Mouse (Mus musculus) liver, embryonic 14.5 days (tissue): ENCODE data around the gene Igdcc3. TPM values are rescaled to one million over a fixed set of nuclear protein-coding genes. Genes with fewer than 3 reads are reported as not detected.
A peak's percentile ranks its signal among the peaks of the same experiment; 100 is the strongest.

ENCODE experiments used
- ATAC-seq: fragments of 200-750 bp; cut with Nextera tagmentation; 2 replicates; pipeline ENCODE4 v1.8.0; 2017; ENCODE audit warnings: moderate number of reproducible peaks, mild to moderate bottlenecking, moderate library complexity; ENCODE audit not compliant: insufficient read depth
- DNase-seq, 3 experiments: peaks; one replicate each; pipeline ENCODE4 v3.0.0-alpha.2; 2012 to 2013; ENCODE audit warnings: low read depth in 3 of 3, low spot score in 3 of 3
- H3K27ac ChIP-seq: fragments of 300-500 bp; sonication (generic); 2 replicates; pipeline ENCODE4 v1.5.1; 2014; ENCODE audit warnings: moderate library complexity, mild to moderate bottlenecking, control low read depth, inconsistent platforms
- H3K27me3 ChIP-seq: fragments of 300-500 bp; sonication (generic); 2 replicates; pipeline ENCODE4 v1.6.1; 2014; ENCODE audit warnings: mild to moderate bottlenecking, low read length, moderate library complexity; ENCODE audit not compliant: control insufficient read depth, insufficient read depth
- H3K36me3 ChIP-seq: fragments of 300-500 bp; sonication (generic); replicated peaks from 2 replicates; pipeline ENCODE4 v1.6.1; 2014; ENCODE audit warnings: low read depth; ENCODE audit not compliant: control insufficient read depth, insufficient read depth
- H3K4me1 ChIP-seq, 2 experiments: fragments of 200-500 bp in 1 of 2; fragments of 300-500 bp in 1 of 2; sonication (generic) in 1 of 2; replicated peaks; 2 replicates each; pipeline ENCODE4 v1.6.1; 2012 to 2014; ENCODE audit warnings: antibody characterized with exemption in 1 of 2, inconsistent platforms in 1 of 2, low read length in 1 of 2; ENCODE audit not compliant: control insufficient read depth in 2 of 2, insufficient read depth in 2 of 2
- H3K4me2 ChIP-seq: fragments of 300-500 bp; sonication (generic); 2 replicates; pipeline ENCODE4 v1.6.1; 2014; ENCODE audit warnings: low read depth, mild to moderate bottlenecking, control low read depth, moderate library complexity
- H3K4me3 ChIP-seq, 2 experiments: fragments of 200-500 bp in 1 of 2; fragments of 300-500 bp in 1 of 2; sonication (generic) in 1 of 2; 2 replicates each; pipeline ENCODE4 v1.5.1; 2012 to 2014; ENCODE audit warnings: low read depth in 2 of 2, low read length in 2 of 2, mild to moderate bottlenecking in 2 of 2, control low read depth in 1 of 2, inconsistent platforms in 1 of 2, moderate library complexity in 1 of 2; ENCODE audit not compliant: insufficient read depth in 1 of 2
- H3K9ac ChIP-seq: fragments of 300-500 bp; sonication (generic); replicated peaks from 2 replicates; pipeline ENCODE4 v1.6.1; 2014; ENCODE audit warnings: mild to moderate bottlenecking, control low read depth, moderate library complexity
- H3K9me3 ChIP-seq: fragments of 300-500 bp; sonication (generic); 2 replicates; pipeline ENCODE4 v1.6.1; 2016; ENCODE audit warnings: low read length, mixed read lengths; ENCODE audit not compliant: control insufficient read depth
- CTCF ChIP-seq: IDR thresholded peaks from 2 replicates; pipeline ENCODE4 v1.5.1; 2016; ENCODE audit warnings: antibody characterized with exemption, low read depth, control low read depth
- EP300 ChIP-seq: IDR thresholded peaks from 2 replicates; pipeline ENCODE4 v1.6.1; 2016; ENCODE audit warnings: antibody characterized with exemption, low read depth
- WGBS: fragments of 180-500 bp; shearing (Covaris S2); extraction: QIAGEN DNeasy Blood & Tissue Kit; methylation state at CpG from one replicate; pipeline ENCODE4 v1.1.7; 2014; ENCODE audit not compliant: insufficient replicate concordance; 5-methylcytosine and 5-hydroxymethylcytosine counted together
- polyA plus RNA-seq, 2 experiments: library from polyadenylated mRNA; depleted of rRNA in 1 of 2; stranded (reverse) in 1 of 2; unstranded in 1 of 2; fragments of >200 nt; fragmentation: Nextera tagmentation in 1 of 2; extraction: Ambion mirVana in 1 of 2; gene quantifications; 2 replicates each; pipeline versions ENCODE4 v1.2.1 to v1.2.3; 2012 to 2014

Igdcc3 gene
- polyA plus RNA-seq, 2 experiments = 0.06 TPM

DNA sequence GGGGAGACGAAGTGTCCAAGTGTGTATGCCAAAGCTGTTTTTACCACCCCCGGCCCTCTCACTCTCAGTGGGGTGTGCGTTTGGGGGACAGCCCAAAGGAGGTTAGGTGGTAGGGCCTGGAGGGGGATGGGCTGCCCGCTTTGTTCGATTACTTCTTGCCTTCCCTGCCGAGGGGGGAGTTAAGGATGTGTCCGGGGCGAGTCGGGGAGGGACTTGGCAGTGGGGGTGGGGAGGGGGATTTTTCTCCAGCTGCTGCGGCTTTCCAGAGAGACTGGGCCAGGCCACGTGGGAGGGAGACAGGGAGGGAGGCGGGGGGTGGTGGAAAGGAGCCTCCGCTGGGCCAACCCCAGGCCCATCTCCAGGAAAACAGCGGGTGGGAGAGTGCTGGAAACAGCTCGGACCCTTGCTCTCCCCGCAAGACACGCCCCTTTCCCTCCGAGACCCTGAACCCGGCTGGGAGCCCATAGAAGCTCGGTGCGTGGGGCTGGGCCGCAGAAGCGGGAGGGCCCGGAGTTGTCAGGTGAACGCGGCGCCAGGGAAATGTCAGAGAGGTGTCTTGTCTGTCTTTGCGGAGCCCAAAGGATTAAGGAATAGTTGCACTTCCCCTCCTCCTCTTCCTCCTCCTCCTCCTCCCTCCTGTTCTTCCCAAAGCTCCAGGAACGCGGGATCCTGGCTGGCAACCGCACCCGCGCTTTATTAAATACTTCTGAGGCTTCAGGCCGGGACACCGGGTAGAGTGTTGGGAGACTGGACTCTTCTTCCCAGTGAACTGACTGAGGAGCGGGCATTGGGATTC, 38.4 kb upstream of the Igdcc3 start:
- Histone ChIP-seq H3K4me2 (peak overlapping the region; percentile 65), H3K36me3 (no peaks in the 10 kb centered on the region), H3K9ac (no peak overlapping the region), H3K4me3 (peak overlapping the region; percentile 22 to 59), H3K27ac (no peak overlapping the region), H3K9me3 (no peaks in the 10 kb centered on the region), H3K27me3 (peaks cover 39% of the 10 kb centered on the region), H3K4me1 (peaks cover 0 to 4% of the 10 kb centered on the region in 2 experiments; a peak in 2 of 4 replicates)
- WGBS = 11% methylated on average over 36 of the region's 36 CpGs
- TF ChIP-seq EP300 (no peak), CTCF (no peak)
- DNase-seq (no peak), ATAC-seq (peak; percentile 23; the same call in 1 of the 2 replicates)

GRCm38 (mm10) chr9:65103173-65103752, 37.7 kb upstream of the Igdcc3 start:
- no peak overlapping the region for H3K27ac ChIP-seq
- H3K27me3 ChIP-seq = peaks cover 39% of the 10 kb centered on the region
- H3K4me2 ChIP-seq = peak overlapping the region; percentile 65
- no peak for DNase-seq
- H3K36me3 ChIP-seq = no peaks in the 10 kb centered on the region
- ATAC-seq = no peak
- TF ChIP-seq EP300 (no peak), CTCF (no peak)
- WGBS = 20% methylated on average over 8 of the region's 8 CpGs
- H3K9ac ChIP-seq = no peak overlapping the region
- H3K9me3 ChIP-seq = no peaks in the 10 kb centered on the region
- H3K4me1 ChIP-seq = peaks cover 0 to 7% of the 10 kb centered on the region in 2 experiments; a peak in 2 of 4 replicates
- peak overlapping the region; percentile 1 to 17; a peak in 1 of 4 replicates for H3K4me3 ChIP-seq

GRCm38 (mm10) chr9:65106821-65107220, 34.2 kb upstream of the Igdcc3 start:
- DNase-seq = no peak
- no peaks in the 10 kb centered on the region for H3K36me3 ChIP-seq
- H3K4me1 ChIP-seq = peaks cover 0 to 14% of the 10 kb centered on the region in 2 experiments; a peak in 2 of 4 replicates
- ATAC-seq = no peak
- no peak for TF ChIP-seq CTCF
- no peak for TF ChIP-seq EP300
- H3K27me3 ChIP-seq = peaks cover 34% of the 10 kb centered on the region
- no peak overlapping the region for H3K4me3 ChIP-seq
- H3K4me2 ChIP-seq = no peak overlapping the region
- H3K9ac ChIP-seq = no peak overlapping the region
- 50% methylated on average over 4 of the region's 4 CpGs for WGBS
- no peak overlapping the region for H3K27ac ChIP-seq
- H3K9me3 ChIP-seq = no peaks in the 10 kb centered on the region

GRCm38 (mm10) chr9:65107893-65108292, 33.1 kb upstream of the Igdcc3 start:
- WGBS = 48% methylated on average over 1 of the region's 1 CpGs
- no peak for TF ChIP-seq CTCF
- no peak for TF ChIP-seq EP300
- H3K4me1 ChIP-seq = peaks cover 0 to 14% of the 10 kb centered on the region in 2 experiments; a peak in 2 of 4 replicates

More at GRCm38 (mm10) chr9:65107893-65108292, 33.1 kb upstream of the Igdcc3 start:
- Histone ChIP-seq H3K36me3 (no peaks in the 10 kb centered on the region), H3K4me2 (no peak overlapping the region), H3K9ac (no peak overlapping the region), H3K4me3 (no peak overlapping the region), H3K9me3 (no peaks in the 10 kb centered on the region), H3K27me3 (peaks cover 23% of the 10 kb centered on the region), H3K27ac (no peak overlapping the region)
- ATAC-seq = no peak
- DNase-seq = no peak
